Mouse (Mus musculus) telencephalon, adult 2 months (tissue): ENCODE results near the gene Ttc24.

Experiments used
- DNase-seq: peaks from one replicate; pipeline ENCODE4 v3.0.0-alpha.2; 2011; ENCODE audit warnings: low read depth, low spot score

The Ttc24 gene

GRCm38 (mm10) chr3:88078204-88078603, at the start of gene Ttc24:
Gene Ttc24, minus strand, starts transcription at chr3:88078304.
- DNase-seq: no peak

GRCm38 (mm10) chr3:88127636-88128035, 49.5 kb upstream of the Ttc24 start:
- no peak for DNase-seq

GRCm38 (mm10) chr3:88126181-88126580, 48.1 kb upstream of the Ttc24 start:
- no peak for DNase-seq

GRCm38 (mm10) chr3:88125195-88125594, 47.1 kb upstream of the Ttc24 start:
- no peak for DNase-seq

GRCm38 (mm10) chr3:88121164-88122131, 43.3 kb upstream of the Ttc24 start:
- DNase-seq: no peak

GRCm38 (mm10) chr3:88120117-88120651, 42.1 kb upstream of the Ttc24 start:
- DNase-seq: no peak

- DNase-seq: no peak
Measured at GRCm38 (mm10) chr3:88114396-88114795, 36.3 kb upstream of the Ttc24 start.

GRCm38 (mm10) chr3:88109126-88109525, 31.0 kb upstream of the Ttc24 start:
- no peak for DNase-seq

- DNase-seq: no peak
Measured at GRCm38 (mm10) chr3:88106126-88106525, 28.0 kb upstream of the Ttc24 start.

- no peak for DNase-seq
Measured at GRCm38 (mm10) chr3:88102611-88103010, 24.5 kb upstream of the Ttc24 start.

- DNase-seq: no peak
Measured at GRCm38 (mm10) chr3:88102196-88102595, 24.1 kb upstream of the Ttc24 start.

- no peak for DNase-seq
Measured at GRCm38 (mm10) chr3:88101736-88102135, 23.6 kb upstream of the Ttc24 start.

GRCm38 (mm10) chr3:88100251-88100650, 22.1 kb upstream of the Ttc24 start:
- no peak for DNase-seq

- no peak for DNase-seq
Measured at GRCm38 (mm10) chr3:88097666-88098065, 19.6 kb upstream of the Ttc24 start.

GRCm38 (mm10) chr3:88094126-88094525, 16.0 kb upstream of the Ttc24 start:
- no peak for DNase-seq

GRCm38 (mm10) chr3:88090616-88091015, 12.5 kb upstream of the Ttc24 start:
- DNase-seq: no peak

- DNase-seq: no peak
Measured at GRCm38 (mm10) chr3:88090106-88090505, 12.0 kb upstream of the Ttc24 start.

- no peak for DNase-seq
Measured at GRCm38 (mm10) chr3:88087688-88088087, 9.6 kb upstream of the Ttc24 start.

GRCm38 (mm10) chr3:88085459-88085858, 7.4 kb upstream of the Ttc24 start:
- no peak for DNase-seq

- DNase-seq: no peak
Measured at GRCm38 (mm10) chr3:88084001-88084400, 5.9 kb upstream of the Ttc24 start.

GRCm38 (mm10) chr3:88082663-88083062, 4.6 kb upstream of the Ttc24 start:
- DNase-seq: no peak

GRCm38 (mm10) chr3:88082224-88082618, 4.1 kb upstream of the Ttc24 start:
- DNase-seq: no peak
